Mouse (Mus musculus) liver, embryonic 11.5 days (tissue): Measurements from ENCODE around the gene Daam1. TPM values are rescaled to one million over a fixed set of nuclear protein-coding genes. Genes with fewer than 3 reads are reported as not detected.

ENCODE experiments used
- polyA plus RNA-seq: library from polyadenylated mRNA; unstranded; fragments of >200 nt; fragmentation: Nextera tagmentation; extraction: Ambion mirVana; gene quantifications from 2 replicates; pipeline ENCODE4 v1.2.1, GENCODE M21; 2014

Gene Daam1
- polyA plus RNA-seq, 1 experiment from 2014 or later = 15.2 TPM

Other genes with a start within 250 kb of the Daam1 start
- 0.31 and 0.33 TPM in 2 replicates for gene Gpr135, start 240.0 kb downstream of the Daam1 start, polyA plus RNA-seq